Mouse (Mus musculus): ENCODE results near the gene Zdhhc12.

DNA sequence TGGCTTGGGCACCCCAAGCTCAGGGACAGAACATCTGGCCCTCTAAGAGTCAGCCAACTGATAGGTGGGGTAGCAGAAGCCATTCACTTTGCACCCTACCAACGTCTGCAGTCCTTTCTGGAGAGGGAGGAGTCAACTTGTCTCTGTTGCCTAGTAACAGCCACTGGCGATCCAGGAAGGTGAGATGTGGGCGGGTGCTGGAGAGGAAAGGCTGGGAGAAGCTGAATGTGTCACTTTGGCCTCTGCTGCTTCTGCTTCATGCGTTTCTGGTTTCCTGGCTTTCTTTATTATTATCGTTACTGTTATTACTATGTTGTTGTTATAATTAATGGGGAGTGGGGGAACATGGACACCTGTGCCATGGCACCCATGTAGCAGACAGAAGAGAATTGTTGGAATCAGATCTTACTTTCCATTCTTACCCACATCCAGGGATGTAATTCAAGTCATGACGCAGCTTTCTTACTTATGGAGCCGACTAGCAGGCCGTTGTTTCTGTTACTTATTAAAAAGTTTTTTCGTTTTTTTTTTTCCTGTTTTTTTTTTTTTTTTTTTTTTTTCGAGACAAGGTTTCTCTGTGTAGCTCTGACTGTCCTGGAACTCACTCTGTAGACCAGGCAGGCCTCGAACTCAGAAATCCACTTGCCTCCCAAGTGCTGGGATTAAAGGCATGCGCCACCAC, 36.1 kb downstream of the Zdhhc12 start, which contains the start of gene Set:
- TF ChIP-seq CTCF (IDR thresholded peaks at IDR 0.05; ENCODE audit: borderline replicate concordance, control insufficient read depth, extremely low read depth, insufficient read depth, low read length, poor library complexity) = no peak
- no peak for TF ChIP-seq POLR2A (IDR thresholded peaks at IDR 0.05; ENCODE audit: control insufficient read depth, extremely low read depth, insufficient read depth, low read length, poor library complexity)

Measured in thymus, adult 2 months (tissue).